Mouse (Mus musculus) testis, adult 2 months (tissue): ENCODE measurements around the gene Piwil4.

ENCODE experiments used
- CTCF ChIP-seq: fragments of 200-500 bp; IDR thresholded peaks from 2 replicates; pipeline ENCODE4 v1.5.1; 2012; ENCODE audit warnings: low read depth, mild to moderate bottlenecking, inconsistent platforms, low read length, moderate library complexity; ENCODE audit not compliant: control insufficient read depth, insufficient read depth, insufficient replicate concordance
- POLR2A ChIP-seq: fragments of 200-500 bp; IDR thresholded peaks from 2 replicates; pipeline ENCODE4 v1.6.1; 2012; ENCODE audit warnings: low read depth, mild to moderate bottlenecking, inconsistent platforms, low read length, moderate library complexity; ENCODE audit not compliant: control insufficient read depth

DNA sequence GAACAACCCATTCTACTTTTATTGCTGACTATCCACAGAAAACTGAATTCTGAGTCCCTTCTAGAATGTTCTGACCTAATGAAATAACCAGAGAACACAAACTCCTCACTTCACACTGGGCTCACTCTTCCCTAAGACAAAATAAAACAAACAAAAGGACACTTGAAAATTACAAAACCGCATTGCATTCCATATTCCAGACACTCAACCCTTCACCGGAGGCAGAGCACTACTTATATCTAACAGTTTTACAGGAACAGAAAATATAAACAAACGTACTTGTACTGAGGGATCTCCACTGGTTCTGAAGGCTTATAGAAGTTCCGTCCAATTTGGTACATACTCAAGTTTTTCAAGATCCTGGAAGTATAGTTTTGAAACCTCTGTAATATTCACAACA, 12.2 kb downstream of the Piwil4 start:
- no peak for TF ChIP-seq POLR2A
- TF ChIP-seq CTCF, result no peak
